Mouse (Mus musculus) neutrophil, adult 5-6 weeks (primary cell): ENCODE data around the gene Alkbh5. TPM values are rescaled to one million over a fixed set of nuclear protein-coding genes. Genes with fewer than 3 reads are reported as not detected.

ENCODE experiments used
- ATAC-seq: fragments of 151-379, 151-347 bp; 2 replicates; pipeline ENCODE4 v1.8.0; 2017; ENCODE audit warnings: mild to moderate bottlenecking, moderate TSS enrichment; ENCODE audit not compliant: insufficient number of reproducible peaks, poor library complexity, low FRiP score, severe bottlenecking; ENCODE audit errors: extremely low read depth
- total RNA-seq: library from RNA; stranded (forward); fragments of 200-1000 nt; gene quantifications from 2 replicates; pipeline ENCODE4 v1.2.3, GENCODE M21; 2017

Gene Alkbh5
- total RNA-seq, result 38.1 and 40.3 TPM in 2 replicates

GRCm38 (mm10) chr11:60536180-60536858 is at the start of gene Alkbh5:
TSS of gene Alkbh5 (plus strand) at chr11:60536381.
- ATAC-seq, result no peak

- ATAC-seq, result no peak
Measured at GRCm38 (mm10) chr11:60492726-60493125, 43.5 kb upstream of the Alkbh5 start.

GRCm38 (mm10) chr11:60495692-60496091 is 40.5 kb upstream of the Alkbh5 start:
- ATAC-seq, result no peak

- ATAC-seq, result no peak
Measured at GRCm38 (mm10) chr11:60507281-60507680, 28.9 kb upstream of the Alkbh5 start.

- no peak for ATAC-seq
Measured at GRCm38 (mm10) chr11:60508950-60509349, 27.2 kb upstream of the Alkbh5 start.

GRCm38 (mm10) chr11:60509500-60509899 is 26.7 kb upstream of the Alkbh5 start:
- no peak for ATAC-seq

GRCm38 (mm10) chr11:60511893-60512292 is 24.3 kb upstream of the Alkbh5 start:
- ATAC-seq, result no peak

- no peak for ATAC-seq
Measured at GRCm38 (mm10) chr11:60512520-60512919, 23.7 kb upstream of the Alkbh5 start.

GRCm38 (mm10) chr11:60514941-60515340 is 21.2 kb upstream of the Alkbh5 start:
- ATAC-seq, result no peak

- no peak for ATAC-seq
Measured at GRCm38 (mm10) chr11:60518305-60518704, 17.9 kb upstream of the Alkbh5 start.

GRCm38 (mm10) chr11:60522027-60522426 is 14.2 kb upstream of the Alkbh5 start:
- no peak for ATAC-seq

GRCm38 (mm10) chr11:60522661-60523365 is 13.4 kb upstream of the Alkbh5 start:
- no peak for ATAC-seq

GRCm38 (mm10) chr11:60526461-60526860 is 9.7 kb upstream of the Alkbh5 start:
- ATAC-seq, result no peak

GRCm38 (mm10) chr11:60535676-60536075 is 505 bp upstream of the Alkbh5 start:
- ATAC-seq, result no peak

- ATAC-seq, result peak; percentile 7; the same call in 1 of the 2 replicates
Measured at GRCm38 (mm10) chr11:60536859-60537467, 782 bp downstream of the Alkbh5 start.

GRCm38 (mm10) chr11:60537468-60538347 is 1.5 kb downstream of the Alkbh5 start:
- peak; percentile 84 for ATAC-seq

- ATAC-seq, result no peak
Measured at GRCm38 (mm10) chr11:60538371-60539281, 2.4 kb downstream of the Alkbh5 start.

- ATAC-seq, result no peak
Measured at GRCm38 (mm10) chr11:60539540-60539939, 3.4 kb downstream of the Alkbh5 start.
